Mouse (Mus musculus): ENCODE measurements at regions not wholly inside any gene's neighbourhood (a gene's known extent, or its start where the extent isn't known, plus 50 kb on each side); places are given as distances from the start of the nearest gene placed in this dataset.

GRCm38 (mm10) chr3:78792440-78793057 is 493.8 kb downstream of the Rapgef2 start:
- Histone ChIP-seq H3K9me3 (ENCODE audit: low read length) (no peaks in the 10 kb centered on the region), H3K27ac (ENCODE audit: low read depth, low read length) (no peak overlapping the region), H3K27me3 (ENCODE audit: insufficient read depth, low read length) (no peaks in the 10 kb centered on the region), H3K4me2 (ENCODE audit: low read depth) (no peak overlapping the region), H3K4me3 (ENCODE audit: low read depth, low read length) (no peak overlapping the region), H3K4me1 (ENCODE audit: insufficient read depth) (no peaks in the 10 kb centered on the region), H3K36me3 (ENCODE audit: insufficient read depth) (no peaks in the 10 kb centered on the region), H3K9ac (no peak overlapping the region)
- DNase-seq (no peak), ATAC-seq (peak; percentile 27; the same call in 1 of the 2 replicates)
- no peak for TF ChIP-seq CTCF (IDR thresholded peaks at IDR 0.05; ENCODE audit: low read depth)
- WGBS = 40% methylated on average over 7 of the region's 7 CpGs

- no peak for ATAC-seq
- no peaks in the 10 kb centered on the region for H3K4me1 ChIP-seq (ENCODE audit: insufficient read depth)
- H3K36me3 ChIP-seq (ENCODE audit: insufficient read depth) = no peaks in the 10 kb centered on the region
- no peak overlapping the region for H3K27ac ChIP-seq (ENCODE audit: low read depth, low read length)
- TF ChIP-seq CTCF (IDR thresholded peaks at IDR 0.05; ENCODE audit: low read depth) = no peak
- no peak overlapping the region for H3K9ac ChIP-seq
- H3K9me3 ChIP-seq (ENCODE audit: low read length) = no peaks in the 10 kb centered on the region
- no peaks in the 10 kb centered on the region for H3K27me3 ChIP-seq (ENCODE audit: insufficient read depth, low read length)
- H3K4me3 ChIP-seq (ENCODE audit: low read depth, low read length) = no peak overlapping the region
- WGBS = 85% methylated on average over 1 of the region's 1 CpGs
- DNase-seq = no peak
- no peak overlapping the region for H3K4me2 ChIP-seq (ENCODE audit: low read depth)
These were observed 503.6 kb downstream of the Rapgef2 start for GRCm38 (mm10) chr3:78782766-78783165.

GRCm38 (mm10) chr3:78755686-78756476 is 530.4 kb downstream of the Rapgef2 start:
- TF ChIP-seq CTCF (IDR thresholded peaks at IDR 0.05; ENCODE audit: low read depth) = no peak
- Histone ChIP-seq H3K27me3 (ENCODE audit: insufficient read depth, low read length) (no peaks in the 10 kb centered on the region), H3K9ac (no peak overlapping the region), H3K4me1 (ENCODE audit: insufficient read depth) (no peaks in the 10 kb centered on the region), H3K4me2 (ENCODE audit: low read depth) (no peak overlapping the region), H3K4me3 (ENCODE audit: low read depth, low read length) (no peak overlapping the region), H3K27ac (ENCODE audit: low read depth, low read length) (no peak overlapping the region), H3K36me3 (ENCODE audit: insufficient read depth) (no peaks in the 10 kb centered on the region), H3K9me3 (ENCODE audit: low read length) (no peaks in the 10 kb centered on the region)
- peak; percentile 93 for ATAC-seq
- peak; percentile 48 for DNase-seq
- 6% methylated on average over 4 of the region's 4 CpGs for WGBS

GRCm38 (mm10) chr3:78736111-78736510 is 550.2 kb downstream of the Rapgef2 start:
- Histone ChIP-seq H3K4me1 (ENCODE audit: insufficient read depth) (no peaks in the 10 kb centered on the region), H3K9me3 (ENCODE audit: low read length) (no peaks in the 10 kb centered on the region), H3K4me3 (ENCODE audit: low read depth, low read length) (no peak overlapping the region), H3K9ac (no peak overlapping the region), H3K27ac (ENCODE audit: low read depth, low read length) (no peak overlapping the region), H3K36me3 (ENCODE audit: insufficient read depth) (no peaks in the 10 kb centered on the region), H3K27me3 (ENCODE audit: insufficient read depth, low read length) (no peaks in the 10 kb centered on the region), H3K4me2 (ENCODE audit: low read depth) (no peak overlapping the region)
- no peak for TF ChIP-seq CTCF (IDR thresholded peaks at IDR 0.05; ENCODE audit: low read depth)
- no peak for ATAC-seq
- DNase-seq = no peak

- DNase-seq = no peak
- 82% methylated on average over 2 of the region's 2 CpGs for WGBS
- Histone ChIP-seq H3K9me3 (ENCODE audit: low read length) (no peaks in the 10 kb centered on the region), H3K36me3 (ENCODE audit: insufficient read depth) (no peaks in the 10 kb centered on the region), H3K27ac (ENCODE audit: low read depth, low read length) (no peak overlapping the region), H3K27me3 (ENCODE audit: insufficient read depth, low read length) (no peaks in the 10 kb centered on the region), H3K4me2 (ENCODE audit: low read depth) (no peak overlapping the region), H3K4me3 (ENCODE audit: low read depth, low read length) (no peak overlapping the region), H3K4me1 (ENCODE audit: insufficient read depth) (no peaks in the 10 kb centered on the region), H3K9ac (no peak overlapping the region)
- no peak for ATAC-seq
- TF ChIP-seq CTCF (IDR thresholded peaks at IDR 0.05; ENCODE audit: low read depth) = no peak
These were observed 569.6 kb downstream of the Rapgef2 start for GRCm38 (mm10) chr3:78716691-78717090.

- H3K36me3 ChIP-seq (ENCODE audit: insufficient read depth) = no peaks in the 10 kb centered on the region
- no peak for ATAC-seq
- no peak overlapping the region for H3K4me2 ChIP-seq (ENCODE audit: low read depth)
- TF ChIP-seq CTCF (IDR thresholded peaks at IDR 0.05; ENCODE audit: low read depth) = no peak
- H3K27me3 ChIP-seq (ENCODE audit: insufficient read depth, low read length) = no peaks in the 10 kb centered on the region
- DNase-seq = no peak
- H3K9ac ChIP-seq = no peak overlapping the region
- 76% methylated on average over 1 of the region's 1 CpGs for WGBS
- no peaks in the 10 kb centered on the region for H3K9me3 ChIP-seq (ENCODE audit: low read length)
- H3K4me1 ChIP-seq (ENCODE audit: insufficient read depth) = no peaks in the 10 kb centered on the region
- no peak overlapping the region for H3K4me3 ChIP-seq (ENCODE audit: low read depth, low read length)
- no peak overlapping the region for H3K27ac ChIP-seq (ENCODE audit: low read depth, low read length)
These were observed 578.6 kb downstream of the Rapgef2 start for GRCm38 (mm10) chr3:78707687-78708086.

GRCm38 (mm10) chr3:78698936-78699335 is 587.4 kb downstream of the Rapgef2 start:
- peak; percentile 21 for DNase-seq
- no peak overlapping the region for H3K9ac ChIP-seq
- ATAC-seq = peak; percentile 36; the same call in 1 of the 2 replicates
- no peak overlapping the region for H3K27ac ChIP-seq (ENCODE audit: low read depth, low read length)
- no peaks in the 10 kb centered on the region for H3K27me3 ChIP-seq (ENCODE audit: insufficient read depth, low read length)
- H3K4me2 ChIP-seq (ENCODE audit: low read depth) = no peak overlapping the region
- H3K4me3 ChIP-seq (ENCODE audit: low read depth, low read length) = no peak overlapping the region
- no peaks in the 10 kb centered on the region for H3K36me3 ChIP-seq (ENCODE audit: insufficient read depth)
- no peaks in the 10 kb centered on the region for H3K9me3 ChIP-seq (ENCODE audit: low read length)
- H3K4me1 ChIP-seq (ENCODE audit: insufficient read depth) = no peaks in the 10 kb centered on the region
- 25% methylated on average over 5 of the region's 5 CpGs for WGBS
- no peak for TF ChIP-seq CTCF (IDR thresholded peaks at IDR 0.05; ENCODE audit: low read depth)

Data from forebrain, postnatal 0 days (tissue).